Comparison of ENCODE assay signal across 10 mouse cellular contexts in genomic region chr17:78917696-78918095, GRCm38 (mm10). TPM values are rescaled to one million over a fixed set of nuclear protein-coding genes. Genes with fewer than 3 reads are reported as not detected.
A peak's percentile ranks its signal among the peaks of the same experiment; 100 is the strongest.
DNase-seq lines count a peak whose midpoint lies in the region; ATAC-seq lines count a peak whose summit lies in the region.
"Had no signal": no experiment of that assay in that cellular context is flagged by ENCODE, and none has a peak within 500 bp of the region (broad histone marks: within the 10 kb centered on the region; RNA-seq: fewer than 3 reads in every experiment).

No protein-coding gene starts in this region.

- DNase-seq in hindbrain, embryonic 10.5 days (ENCODE audit: low spot score) = no peak
- DNase-seq in hindbrain, embryonic 11.5 days (ENCODE audit: low spot score) = no peak
- no peak for DNase-seq in midbrain, embryonic 14.5 days
- no peak for DNase-seq in gastrocnemius, postnatal 14 days
- no peak for DNase-seq in testis, postnatal 14 days (ENCODE audit: low spot score)
- no peak for DNase-seq in gastrocnemius, postnatal 4 days (ENCODE audit: low spot score in 2 of 2)

- H3K4me1 ChIP-seq in hindbrain, embryonic 10.5 days (replicated peaks) = peaks cover 18% of the 10 kb centered on the region
- H3K4me1 ChIP-seq in hindbrain, embryonic 11.5 days (replicated peaks; ENCODE audit: control insufficient read depth, insufficient read depth, low read length) = no peaks in the 10 kb centered on the region; the same call in 1 of the 2 replicates
- peaks cover 8% of the 10 kb centered on the region for H3K4me1 ChIP-seq in embryonic facial prominence, embryonic 12.5 days
- peaks cover 12% of the 10 kb centered on the region for H3K4me1 ChIP-seq in hindbrain, embryonic 16.5 days (ENCODE audit: control insufficient read depth, insufficient read depth, low read depth, low read length)
- H3K4me1 ChIP-seq in midbrain, embryonic 14.5 days (ENCODE audit: control insufficient read depth, insufficient read depth, low read length) = peaks cover 13% of the 10 kb centered on the region

- H3K4me3 ChIP-seq in hindbrain, embryonic 10.5 days = peak overlapping the region; percentile 73
- no peak overlapping the region for H3K4me3 ChIP-seq in hindbrain, embryonic 11.5 days (ENCODE audit: low read depth, low read length)
- no peak overlapping the region; the same call in 1 of the 2 replicates for H3K4me3 ChIP-seq in embryonic facial prominence, embryonic 12.5 days
- H3K4me3 ChIP-seq in hindbrain, embryonic 16.5 days (ENCODE audit: low read length) = no peak overlapping the region; the same call in 1 of the 2 replicates
- H3K4me3 ChIP-seq in midbrain, embryonic 14.5 days (replicated peaks; ENCODE audit: low read depth, low read length) = peak overlapping the region; percentile 60; the same call in 1 of the 2 replicates

- 47% methylated on average over 6 of the region's 6 CpGs for WGBS in hindbrain, embryonic 10.5 days
- 50% methylated on average over 6 of the region's 6 CpGs for WGBS in hindbrain, embryonic 11.5 days
- WGBS in embryonic facial prominence, embryonic 12.5 days = 42% methylated on average over 6 of the region's 6 CpGs
- WGBS in hindbrain, embryonic 16.5 days = 35% methylated on average over 6 of the region's 6 CpGs
- 46% methylated on average over 6 of the region's 6 CpGs for WGBS in midbrain, embryonic 14.5 days

- H3K4me2 ChIP-seq in hindbrain, embryonic 11.5 days (replicated peaks; ENCODE audit: low read depth, low read length) = no peak overlapping the region; the same call in 1 of the 2 replicates
- H3K4me2 ChIP-seq in embryonic facial prominence, embryonic 12.5 days (replicated peaks) = peak overlapping the region; percentile 73
- peak overlapping the region; percentile 83 for H3K4me2 ChIP-seq in hindbrain, embryonic 16.5 days (ENCODE audit: low read length)
- peak overlapping the region; percentile 79 for H3K4me2 ChIP-seq in midbrain, embryonic 14.5 days (ENCODE audit: low read length)

- intact Hi-C loops in gastrocnemius, postnatal 14 days (cut with DNase I; ENCODE audit: low total_unique reads) = no loop called here

- H3K9ac ChIP-seq in hindbrain, embryonic 11.5 days (ENCODE audit: low read depth, low read length) = no peak overlapping the region; the same call in 1 of the 2 replicates
- H3K9ac ChIP-seq in embryonic facial prominence, embryonic 12.5 days = no peak overlapping the region
- H3K9ac ChIP-seq in hindbrain, embryonic 16.5 days (ENCODE audit: low read depth, low read length) = peak overlapping the region; percentile 82; the same call in 1 of the 2 replicates
- no peak overlapping the region for H3K9ac ChIP-seq in midbrain, embryonic 14.5 days (replicated peaks; ENCODE audit: low read length)

- H3K36me3 ChIP-seq in hindbrain, embryonic 10.5 days = peaks cover 48% of the 10 kb centered on the region
- H3K36me3 ChIP-seq in hindbrain, embryonic 11.5 days (ENCODE audit: control insufficient read depth, insufficient read depth, low read length) = peaks cover 6% of the 10 kb centered on the region; the same call in 1 of the 2 replicates
- peaks cover 34% of the 10 kb centered on the region for H3K36me3 ChIP-seq in embryonic facial prominence, embryonic 12.5 days
- H3K36me3 ChIP-seq in hindbrain, embryonic 16.5 days (ENCODE audit: control insufficient read depth, insufficient read depth, low read length) = peaks cover 32% of the 10 kb centered on the region
- H3K36me3 ChIP-seq in midbrain, embryonic 14.5 days (ENCODE audit: control insufficient read depth, insufficient read depth, low read length) = peaks cover 42% of the 10 kb centered on the region

- ATAC-seq in hindbrain, embryonic 11.5 days (ENCODE audit: low FRiP score) = no peak
- no peak for ATAC-seq in embryonic facial prominence, embryonic 12.5 days (ENCODE audit: insufficient number of reproducible peaks, insufficient read depth, low FRiP score, low TSS enrichment)
- no peak for ATAC-seq in hindbrain, embryonic 16.5 days
- no peak for ATAC-seq in midbrain, embryonic 14.5 days (ENCODE audit: low FRiP score, low TSS enrichment)

- no peaks in the 10 kb centered on the region for H3K27me3 ChIP-seq in hindbrain, embryonic 10.5 days (ENCODE audit: insufficient read depth, poor library complexity, severe bottlenecking)
- H3K27me3 ChIP-seq in hindbrain, embryonic 11.5 days (ENCODE audit: control insufficient read depth, insufficient read depth, low read length) = no peaks in the 10 kb centered on the region
- no peaks in the 10 kb centered on the region for H3K27me3 ChIP-seq in embryonic facial prominence, embryonic 12.5 days
- H3K27me3 ChIP-seq in hindbrain, embryonic 16.5 days (replicated peaks; ENCODE audit: control insufficient read depth, insufficient read depth, low read length) = no peaks in the 10 kb centered on the region
- H3K27me3 ChIP-seq in midbrain, embryonic 14.5 days (ENCODE audit: control insufficient read depth, insufficient read depth, low read length) = no peaks in the 10 kb centered on the region

- no peak overlapping the region for H3K27ac ChIP-seq in hindbrain, embryonic 10.5 days
- no peak overlapping the region for H3K27ac ChIP-seq in hindbrain, embryonic 11.5 days (ENCODE audit: low read depth, low read length)
- no peak overlapping the region for H3K27ac ChIP-seq in embryonic facial prominence, embryonic 12.5 days
- H3K27ac ChIP-seq in hindbrain, embryonic 16.5 days (ENCODE audit: low read depth, low read length) = no peak overlapping the region; the same call in 1 of the 2 replicates
- no peak overlapping the region for H3K27ac ChIP-seq in midbrain, embryonic 14.5 days (replicated peaks; ENCODE audit: low read depth, low read length)

- no peaks in the 10 kb centered on the region for H3K9me3 ChIP-seq in hindbrain, embryonic 10.5 days
- no peaks in the 10 kb centered on the region for H3K9me3 ChIP-seq in hindbrain, embryonic 11.5 days (ENCODE audit: control insufficient read depth, low read length)
- H3K9me3 ChIP-seq in embryonic facial prominence, embryonic 12.5 days = no peaks in the 10 kb centered on the region
- no peaks in the 10 kb centered on the region for H3K9me3 ChIP-seq in hindbrain, embryonic 16.5 days (ENCODE audit: control insufficient read depth, low read length)
- no peaks in the 10 kb centered on the region for H3K9me3 ChIP-seq in midbrain, embryonic 14.5 days (ENCODE audit: control insufficient read depth, low read length)
- H3K9me3 ChIP-seq: G1E had no signal

RNA-seq across cellular contexts. Expression of gene Cebpzos, which starts 1.4 kb away (rescaled TPM):
- polyA plus RNA-seq in hindbrain, embryonic 10.5 days (2016; fragmentation: Nextera tagmentation; extraction: Ambion mirVana) = 111 and 118 TPM in 2 replicates
- 110 and 118 TPM in 2 replicates for polyA plus RNA-seq in hindbrain, embryonic 11.5 days (2014; fragmentation: Nextera tagmentation; extraction: Ambion mirVana)
- 102 and 106 TPM in 2 replicates for polyA plus RNA-seq in embryonic facial prominence, embryonic 12.5 days (2016; fragmentation: Nextera tagmentation; extraction: Ambion mirVana)
- polyA plus RNA-seq in hindbrain, embryonic 16.5 days (2015; fragmentation: Nextera tagmentation; extraction: Ambion mirVana) = 105 and 127 TPM in 2 replicates
- polyA plus RNA-seq in midbrain, embryonic 14.5 days (2014; fragmentation: Nextera tagmentation; extraction: Ambion mirVana) = 116 TPM in 2 replicates
- 10 to 100 TPM; 42.7 to 43.9 TPM for total RNA-seq in gastrocnemius, postnatal 14 days (2021)
- total RNA-seq in gastrocnemius, postnatal 4 days (2021) = 10 to 100 TPM; 45.3 to 60.5 TPM

RNA-seq across cellular contexts. Expression of gene Sult6b1, which starts 10.9 kb away (rescaled TPM):
- polyA plus RNA-seq in hindbrain, embryonic 10.5 days (2016; fragmentation: Nextera tagmentation; extraction: Ambion mirVana) = 0.17 TPM in 1 of 2 replicates, not detected in the other
- 0.07 and 0.15 TPM in 2 replicates for polyA plus RNA-seq in hindbrain, embryonic 11.5 days (2014; fragmentation: Nextera tagmentation; extraction: Ambion mirVana)
- polyA plus RNA-seq in embryonic facial prominence, embryonic 12.5 days (2016; fragmentation: Nextera tagmentation; extraction: Ambion mirVana) = 0.19 and 0.42 TPM in 2 replicates
- 0.36 TPM in 1 of 2 replicates, not detected in the other for polyA plus RNA-seq in hindbrain, embryonic 16.5 days (2015; fragmentation: Nextera tagmentation; extraction: Ambion mirVana)
- not detected in 2 replicates for polyA plus RNA-seq in midbrain, embryonic 14.5 days (2014; fragmentation: Nextera tagmentation; extraction: Ambion mirVana)
- total RNA-seq in gastrocnemius, postnatal 14 days (2021) = not detected
- total RNA-seq in gastrocnemius, postnatal 4 days (2021) = not detected
- total RNA-seq: common myeloid progenitor, adult 5-6 weeks had no signal
- polyA plus RNA-seq: G1E had no signal

RNA-seq across cellular contexts. Expression of gene Cebpz, which starts 19.2 kb away (rescaled TPM):
- polyA plus RNA-seq in hindbrain, embryonic 10.5 days (2016; fragmentation: Nextera tagmentation; extraction: Ambion mirVana) = 39.5 and 50.2 TPM in 2 replicates
- 55.6 and 61.5 TPM in 2 replicates for polyA plus RNA-seq in hindbrain, embryonic 11.5 days (2014; fragmentation: Nextera tagmentation; extraction: Ambion mirVana)
- 61.8 and 74.4 TPM in 2 replicates for polyA plus RNA-seq in embryonic facial prominence, embryonic 12.5 days (2016; fragmentation: Nextera tagmentation; extraction: Ambion mirVana)
- polyA plus RNA-seq in hindbrain, embryonic 16.5 days (2015; fragmentation: Nextera tagmentation; extraction: Ambion mirVana) = 29.7 and 32.0 TPM in 2 replicates
- polyA plus RNA-seq in midbrain, embryonic 14.5 days (2014; fragmentation: Nextera tagmentation; extraction: Ambion mirVana) = 48.8 and 53.4 TPM in 2 replicates
- total RNA-seq in gastrocnemius, postnatal 14 days (2021) = 10 to 100 TPM; 16.0 to 16.9 TPM
- total RNA-seq in gastrocnemius, postnatal 4 days (2021) = 10 to 100 TPM; 25.4 to 28.2 TPM

RNA-seq across cellular contexts. Expression of gene Ndufaf7, which starts 19.2 kb away (rescaled TPM):
- 46.6 and 58.2 TPM in 2 replicates for polyA plus RNA-seq in hindbrain, embryonic 10.5 days (2016; fragmentation: Nextera tagmentation; extraction: Ambion mirVana)
- polyA plus RNA-seq in hindbrain, embryonic 11.5 days (2014; fragmentation: Nextera tagmentation; extraction: Ambion mirVana) = 52.7 and 54.3 TPM in 2 replicates
- polyA plus RNA-seq in embryonic facial prominence, embryonic 12.5 days (2016; fragmentation: Nextera tagmentation; extraction: Ambion mirVana) = 56.4 and 60.5 TPM in 2 replicates
- 63.9 and 65.9 TPM in 2 replicates for polyA plus RNA-seq in hindbrain, embryonic 16.5 days (2015; fragmentation: Nextera tagmentation; extraction: Ambion mirVana)
- polyA plus RNA-seq in midbrain, embryonic 14.5 days (2014; fragmentation: Nextera tagmentation; extraction: Ambion mirVana) = 54.3 and 58.9 TPM in 2 replicates
- 10 to 100 TPM; 28.0 to 29.7 TPM for total RNA-seq in gastrocnemius, postnatal 14 days (2021)
- 10 to 100 TPM; 29.5 to 33.5 TPM for total RNA-seq in gastrocnemius, postnatal 4 days (2021)

RNA-seq across cellular contexts. Expression of gene Eif2ak2, which starts 35.3 kb away (rescaled TPM):
- polyA plus RNA-seq in hindbrain, embryonic 10.5 days (2016; fragmentation: Nextera tagmentation; extraction: Ambion mirVana) = 4.9 and 5.2 TPM in 2 replicates
- 5.5 and 7.4 TPM in 2 replicates for polyA plus RNA-seq in hindbrain, embryonic 11.5 days (2014; fragmentation: Nextera tagmentation; extraction: Ambion mirVana)
- 12.5 and 12.6 TPM in 2 replicates for polyA plus RNA-seq in embryonic facial prominence, embryonic 12.5 days (2016; fragmentation: Nextera tagmentation; extraction: Ambion mirVana)
- 3.0 and 3.3 TPM in 2 replicates for polyA plus RNA-seq in hindbrain, embryonic 16.5 days (2015; fragmentation: Nextera tagmentation; extraction: Ambion mirVana)
- 2.6 and 5.0 TPM in 2 replicates for polyA plus RNA-seq in midbrain, embryonic 14.5 days (2014; fragmentation: Nextera tagmentation; extraction: Ambion mirVana)
- 1 to 10 TPM; 5.1 to 5.4 TPM for total RNA-seq in gastrocnemius, postnatal 14 days (2021)
- 10 to 100 TPM; 10.1 to 14.7 TPM for total RNA-seq in gastrocnemius, postnatal 4 days (2021)

Comparison
In these comparisons a context has a peak if more than half of its experiments do, and no peak if none do; other contexts are left out.
1. H3K4me3 ChIP-seq: peak in hindbrain, embryonic 10.5 days (single experiment) and midbrain, embryonic 14.5 days (single experiment); none in hindbrain, embryonic 11.5 days (single experiment), embryonic facial prominence, embryonic 12.5 days (single experiment) and hindbrain, embryonic 16.5 days (single experiment).